Mouse (Mus musculus) heart, adult 2 months (tissue): ENCODE data around the gene Kdsr. TPM values are rescaled to one million over a fixed set of nuclear protein-coding genes. Genes with fewer than 3 reads are reported as not detected.

Experiments
- DNase-seq, 2 experiments: peaks; one replicate each; pipeline ENCODE4 v3.0.0; 2021
- H3K27ac ChIP-seq: fragments of 200-600 bp; 2 replicates; pipeline ENCODE4 v1.8.1; 2022
- H3K27me3 ChIP-seq: fragments of 200-500 bp; 2 replicates; pipeline ENCODE4 v1.6.1; 2012; ENCODE audit warnings: mild to moderate bottlenecking, low read length, inconsistent platforms, mixed read lengths; ENCODE audit not compliant: control insufficient read depth, insufficient read depth
- H3K36me3 ChIP-seq: fragments of 200-500 bp; 2 replicates; pipeline ENCODE4 v1.6.1; 2012; ENCODE audit warnings: low read length, inconsistent platforms; ENCODE audit not compliant: control insufficient read depth, insufficient read depth
- H3K4me1 ChIP-seq: fragments of 200-500 bp; 2 replicates; pipeline ENCODE4 v1.6.1; 2011; ENCODE audit warnings: low read length; ENCODE audit not compliant: control insufficient read depth, insufficient read depth
- H3K4me3 ChIP-seq: fragments of 200-600 bp; 2 replicates; pipeline ENCODE4 v1.8.1; 2022
- H3K79me2 ChIP-seq: fragments of 200-500 bp; replicated peaks from 2 replicates; pipeline ENCODE4 v1.6.1; 2012; ENCODE audit warnings: mild to moderate bottlenecking, inconsistent platforms, low read length, moderate library complexity, mixed read lengths; ENCODE audit not compliant: control insufficient read depth, insufficient read depth
- H3K9ac ChIP-seq: fragments of 200-500 bp; 2 replicates; pipeline ENCODE4 v1.6.1; 2012; ENCODE audit warnings: low read depth, mild to moderate bottlenecking, control low read depth, inconsistent platforms, low read length, mixed read lengths
- CTCF ChIP-seq: fragments of 200-600 bp; IDR thresholded peaks from 2 replicates; pipeline ENCODE4 v1.8.1; 2022; ENCODE audit warnings: antibody characterized with exemption, mild to moderate bottlenecking, moderate library complexity
- EP300 ChIP-seq: fragments of 200-500 bp; IDR thresholded peaks from 2 replicates; pipeline ENCODE4 v1.6.1; 2011; ENCODE audit warnings: low read depth, low read length, control low read depth; ENCODE audit not compliant: insufficient read depth
- POLR2A ChIP-seq: fragments of 200-500 bp; IDR thresholded peaks from 2 replicates; pipeline ENCODE4 v1.6.1; 2011; ENCODE audit warnings: mild to moderate bottlenecking, low read depth, low read length, control low read depth; ENCODE audit not compliant: insufficient read depth
- WGBS: fragments of 180-500 bp; shearing (Covaris S2); methylation state at CpG from one replicate; pipeline ENCODE4 v1.1.7; 2018; 5-methylcytosine and 5-hydroxymethylcytosine counted together
- intact Hi-C: fragments of 180-260 bp; cut with DNase I; formaldehyde crosslinking; loops from one replicate; pipeline ENCODE4 v1.15.1; 2025
- polyA plus RNA-seq: library from polyadenylated mRNA; depleted of rRNA; stranded (reverse); fragments of >200 nt; gene quantifications from 2 replicates; pipeline ENCODE4 v1.2.3, GENCODE M21; 2012
- total RNA-seq, 2 experiments: library from RNA; stranded (reverse); gene quantifications; 2 replicates each; pipeline ENCODE4 v1.2.3; 2021

Gene Kdsr
- total and polyA plus RNA-seq, 3 experiments: 2.6 to 6.2 (median 5.9) TPM

- no peaks in the 10 kb centered on the region for H3K27me3 ChIP-seq
- DNase-seq: no peak
- H3K27ac ChIP-seq: no peak overlapping the region
- H3K4me3 ChIP-seq: no peak overlapping the region
- H3K4me1 ChIP-seq: peaks cover 3% of the 10 kb centered on the region; the same call in 1 of the 2 replicates
- H3K36me3 ChIP-seq: peaks cover 9% of the 10 kb centered on the region; the same call in 1 of the 2 replicates
- TF ChIP-seq CTCF: no peak
- TF ChIP-seq POLR2A: no peak
- TF ChIP-seq EP300: no peak
- H3K79me2 ChIP-seq: 0 out of 2 replicates have a peak, but pooled peaks cover 1% of the 10 kb centered on the region
- H3K9ac ChIP-seq: no peak overlapping the region
- WGBS: 85% methylated on average over 6 of the region's 6 CpGs
- intact Hi-C loops: no loop called here
Measured at GRCm38 (mm10) chr1:106748555-106749315, 10.8 kb downstream of the Kdsr start.

- Histone ChIP-seq H3K4me1 (no peaks in the 10 kb centered on the region), H3K4me3 (no peak overlapping the region), H3K9ac (no peak overlapping the region), H3K27ac (no peak overlapping the region), H3K36me3 (no peaks in the 10 kb centered on the region; the same call in 1 of the 2 replicates), H3K79me2 (no peaks in the 10 kb centered on the region), H3K27me3 (no peaks in the 10 kb centered on the region)
- no peak for DNase-seq
- intact Hi-C loops: no loop called here
- 90% methylated on average over 6 of the region's 6 CpGs for WGBS
- TF ChIP-seq POLR2A (no peak), CTCF (no peak), EP300 (no peak)
Measured at GRCm38 (mm10) chr1:106742980-106743379, 16.5 kb downstream of the Kdsr start.

GRCm38 (mm10) chr1:106740735-106741134, 18.8 kb downstream of the Kdsr start:
- no peaks in the 10 kb centered on the region for H3K4me1 ChIP-seq
- H3K79me2 ChIP-seq: no peaks in the 10 kb centered on the region
- H3K4me3 ChIP-seq: no peak overlapping the region
- 88% methylated on average over 4 of the region's 4 CpGs for WGBS
- H3K27me3 ChIP-seq: no peaks in the 10 kb centered on the region
- H3K36me3 ChIP-seq: no peaks in the 10 kb centered on the region; the same call in 1 of the 2 replicates
- H3K27ac ChIP-seq: no peak overlapping the region
- intact Hi-C loops: no loop called here
- H3K9ac ChIP-seq: no peak overlapping the region
- TF ChIP-seq CTCF (no peak), EP300 (no peak), POLR2A (no peak)
- no peak for DNase-seq

GRCm38 (mm10) chr1:106739810-106740209, 19.7 kb downstream of the Kdsr start:
- Histone ChIP-seq H3K79me2 (no peaks in the 10 kb centered on the region), H3K27me3 (no peaks in the 10 kb centered on the region), H3K4me3 (no peak overlapping the region), H3K9ac (no peak overlapping the region), H3K4me1 (no peaks in the 10 kb centered on the region), H3K36me3 (no peaks in the 10 kb centered on the region; the same call in 1 of the 2 replicates), H3K27ac (no peak overlapping the region)
- TF ChIP-seq CTCF (no peak), EP300 (no peak), POLR2A (no peak)
- intact Hi-C loops: loop anchor here (5.0 kb wide), 2 partner anchors 198 to 313 kb away; no protein-coding TSS in a partner anchor
- no peak for DNase-seq
- 92% methylated on average over 5 of the region's 5 CpGs for WGBS

GRCm38 (mm10) chr1:106738092-106738491, 21.4 kb downstream of the Kdsr start:
- 88% methylated on average over 3 of the region's 3 CpGs for WGBS

GRCm38 (mm10) chr1:106736211-106736610, 23.3 kb downstream of the Kdsr start:
- WGBS: 92% methylated on average over 8 of the region's 8 CpGs
- Histone ChIP-seq H3K4me3 (no peak overlapping the region), H3K9ac (no peak overlapping the region), H3K4me1 (no peaks in the 10 kb centered on the region), H3K79me2 (no peaks in the 10 kb centered on the region), H3K27ac (no peak overlapping the region), H3K36me3 (no peaks in the 10 kb centered on the region), H3K27me3 (no peaks in the 10 kb centered on the region)
- no peak for TF ChIP-seq POLR2A
- no peak for TF ChIP-seq EP300
- TF ChIP-seq CTCF: no peak
- intact Hi-C loops: loop anchor here (5.0 kb wide), 2 partner anchors 194 to 309 kb away; no protein-coding TSS in a partner anchor
- DNase-seq: no peak

More at GRCm38 (mm10) chr1:106738092-106738491, 21.4 kb downstream of the Kdsr start:
- Histone ChIP-seq H3K4me1 (no peaks in the 10 kb centered on the region), H3K27ac (no peak overlapping the region), H3K79me2 (no peaks in the 10 kb centered on the region), H3K4me3 (no peak overlapping the region), H3K9ac (no peak overlapping the region), H3K27me3 (no peaks in the 10 kb centered on the region), H3K36me3 (no peaks in the 10 kb centered on the region)
- no peak for DNase-seq
- peak; percentile 64 for TF ChIP-seq CTCF
- TF ChIP-seq EP300: no peak
- intact Hi-C loops: loop anchor here (5.0 kb wide), 2 partner anchors 196 to 311 kb away; no protein-coding TSS in a partner anchor
